Mouse (Mus musculus): ENCODE measurements around the gene Junb. TPM values are rescaled to one million over a fixed set of nuclear protein-coding genes. Genes with fewer than 3 reads are reported as not detected.

Gene Junb
- polyA plus RNA-seq, 1 experiment, result 158 TPM

- Histone ChIP-seq H3K79me3 (ENCODE audit: low read depth) (peaks cover 45% of the 10 kb centered on the region), H3K79me2 (ENCODE audit: control insufficient read depth, insufficient read depth) (peaks cover 63% of the 10 kb centered on the region), H3K4me3 (ENCODE audit: insufficient read depth, poor library complexity, severe bottlenecking) (no peak overlapping the region), H3K36me3 (ENCODE audit: control insufficient read depth, insufficient read depth) (peaks cover 25% of the 10 kb centered on the region), H3ac (ENCODE audit: control insufficient read depth, insufficient read length, low read depth) (peak overlapping the region; percentile 9), H3K27me3 (ENCODE audit: control insufficient read depth, insufficient read depth, insufficient read length) (no peaks in the 10 kb centered on the region)
- no peak for TF ChIP-seq CEBPB (IDR thresholded peaks at IDR 0.05; ENCODE audit: low read depth)
- no peak for TF ChIP-seq MYOG (IDR thresholded peaks at IDR 0.05; ENCODE audit: control insufficient read depth, extremely low read depth, insufficient read length)
- no peak for TF ChIP-seq CTCF (IDR thresholded peaks at IDR 0.05; ENCODE audit: control insufficient read depth, insufficient read depth, insufficient read length)
- TF ChIP-seq MYOD1 (IDR thresholded peaks at IDR 0.05; ENCODE audit: control insufficient read depth, insufficient read length, low read depth), result no peak
- no peak for TF ChIP-seq MAX (IDR thresholded peaks at IDR 0.05)
- TF ChIP-seq USF1 (IDR thresholded peaks at IDR 0.05; ENCODE audit: low read depth), result no peak
- no peak for TF ChIP-seq FOSL1 (IDR thresholded peaks at IDR 0.05; ENCODE audit: insufficient read depth, low read length, poor library complexity, severe bottlenecking)
Observed at GRCm38 (mm10) chr8:85023846-85024245, 45.3 kb upstream of the Junb start.

GRCm38 (mm10) chr8:85021514-85022055 lies 43.1 kb upstream of the Junb start:
- Histone ChIP-seq H3K79me2 (ENCODE audit: control insufficient read depth, insufficient read depth) (peaks cover 41% of the 10 kb centered on the region), H3K36me3 (ENCODE audit: control insufficient read depth, insufficient read depth) (peaks cover 31% of the 10 kb centered on the region), H3K79me3 (ENCODE audit: low read depth) (peaks cover 24% of the 10 kb centered on the region), H3K27me3 (ENCODE audit: control insufficient read depth, insufficient read depth, insufficient read length) (no peaks in the 10 kb centered on the region), H3K4me3 (ENCODE audit: insufficient read depth, poor library complexity, severe bottlenecking) (no peak overlapping the region), H3ac (ENCODE audit: control insufficient read depth, insufficient read length, low read depth) (no peak overlapping the region)
- no peak for TF ChIP-seq CEBPB (IDR thresholded peaks at IDR 0.05; ENCODE audit: low read depth)
- TF ChIP-seq FOSL1 (IDR thresholded peaks at IDR 0.05; ENCODE audit: insufficient read depth, low read length, poor library complexity, severe bottlenecking), result no peak
- no peak for TF ChIP-seq MYOG (IDR thresholded peaks at IDR 0.05; ENCODE audit: control insufficient read depth, extremely low read depth, insufficient read length)
- no peak for TF ChIP-seq CTCF (IDR thresholded peaks at IDR 0.05; ENCODE audit: control insufficient read depth, insufficient read depth, insufficient read length)

GRCm38 (mm10) chr8:85017209-85017608 lies 38.7 kb upstream of the Junb start:
- Histone ChIP-seq H3K79me3 (ENCODE audit: low read depth) (peaks cover 5% of the 10 kb centered on the region), H3K36me3 (ENCODE audit: control insufficient read depth, insufficient read depth) (peaks cover 20% of the 10 kb centered on the region), H3K4me3 (ENCODE audit: insufficient read depth, poor library complexity, severe bottlenecking) (no peak overlapping the region), H3ac (ENCODE audit: control insufficient read depth, insufficient read length, low read depth) (no peak overlapping the region), H3K79me2 (ENCODE audit: control insufficient read depth, insufficient read depth) (peaks cover 12% of the 10 kb centered on the region), H3K27me3 (ENCODE audit: control insufficient read depth, insufficient read depth, insufficient read length) (peaks cover 5% of the 10 kb centered on the region)
- no peak for TF ChIP-seq USF1 (IDR thresholded peaks at IDR 0.05; ENCODE audit: low read depth)
- no peak for TF ChIP-seq CEBPB (IDR thresholded peaks at IDR 0.05; ENCODE audit: low read depth)
- no peak for TF ChIP-seq CTCF (IDR thresholded peaks at IDR 0.05; ENCODE audit: control insufficient read depth, insufficient read depth, insufficient read length)
- no peak for TF ChIP-seq MYOG (IDR thresholded peaks at IDR 0.05; ENCODE audit: control insufficient read depth, extremely low read depth, insufficient read length)
- no peak for TF ChIP-seq MAX (IDR thresholded peaks at IDR 0.05)
- no peak for TF ChIP-seq FOSL1 (IDR thresholded peaks at IDR 0.05; ENCODE audit: insufficient read depth, low read length, poor library complexity, severe bottlenecking)
- no peak for TF ChIP-seq MYOD1 (IDR thresholded peaks at IDR 0.05; ENCODE audit: control insufficient read depth, insufficient read length, low read depth)

GRCm38 (mm10) chr8:85016724-85017123 lies 38.2 kb upstream of the Junb start:
- Histone ChIP-seq H3K27me3 (ENCODE audit: control insufficient read depth, insufficient read depth, insufficient read length) (peaks cover 5% of the 10 kb centered on the region), H3K79me2 (ENCODE audit: control insufficient read depth, insufficient read depth) (peaks cover 7% of the 10 kb centered on the region), H3K4me3 (ENCODE audit: insufficient read depth, poor library complexity, severe bottlenecking) (no peak overlapping the region), H3K36me3 (ENCODE audit: control insufficient read depth, insufficient read depth) (peaks cover 15% of the 10 kb centered on the region), H3ac (ENCODE audit: control insufficient read depth, insufficient read length, low read depth) (no peak overlapping the region), H3K79me3 (ENCODE audit: low read depth) (peaks cover 2% of the 10 kb centered on the region)
- TF ChIP-seq MYOD1 (IDR thresholded peaks at IDR 0.05; ENCODE audit: control insufficient read depth, insufficient read length, low read depth) (no peak), CEBPB (IDR thresholded peaks at IDR 0.05; ENCODE audit: low read depth) (no peak), CTCF (IDR thresholded peaks at IDR 0.05; ENCODE audit: control insufficient read depth, insufficient read depth, insufficient read length) (no peak), MAX (IDR thresholded peaks at IDR 0.05) (no peak), USF1 (IDR thresholded peaks at IDR 0.05; ENCODE audit: low read depth) (no peak), MYOG (IDR thresholded peaks at IDR 0.05; ENCODE audit: control insufficient read depth, extremely low read depth, insufficient read length) (no peak)

- Histone ChIP-seq H3K79me3 (ENCODE audit: low read depth) (no peaks in the 10 kb centered on the region), H3K27me3 (ENCODE audit: control insufficient read depth, insufficient read depth, insufficient read length) (peaks cover 11% of the 10 kb centered on the region), H3K4me3 (ENCODE audit: insufficient read depth, poor library complexity, severe bottlenecking) (no peak within 1 kb of the TSS), H3K36me3 (ENCODE audit: control insufficient read depth, insufficient read depth) (peaks cover 12% of the 10 kb centered on the region), H3K79me2 (ENCODE audit: control insufficient read depth, insufficient read depth) (no peaks in the 10 kb centered on the region), H3ac (ENCODE audit: control insufficient read depth, insufficient read length, low read depth) (peak within 1 kb of the TSS; percentile 12)
- TF ChIP-seq FOSL1 (IDR thresholded peaks at IDR 0.05; ENCODE audit: insufficient read depth, low read length, poor library complexity, severe bottlenecking) (no peak), MYOG (IDR thresholded peaks at IDR 0.05; ENCODE audit: control insufficient read depth, extremely low read depth, insufficient read length) (no peak), MAX (IDR thresholded peaks at IDR 0.05) (no peak), CEBPB (IDR thresholded peaks at IDR 0.05; ENCODE audit: low read depth) (no peak), CTCF (IDR thresholded peaks at IDR 0.05; ENCODE audit: control insufficient read depth, insufficient read depth, insufficient read length) (no peak), USF1 (IDR thresholded peaks at IDR 0.05; ENCODE audit: low read depth) (no peak)
Observed at GRCm38 (mm10) chr8:85014431-85014830, 35.9 kb upstream of the Junb start, which contains the start of gene Best2. Best2 (minus strand) TSS chr8:85014531.

Measured in C2C12 (cell line).